Mouse (Mus musculus) hindbrain, postnatal 0 days (tissue): ENCODE data around the gene Gm9508. TPM values are rescaled to one million over a fixed set of nuclear protein-coding genes. Genes with fewer than 3 reads are reported as not detected.

Experiments used
- ATAC-seq: fragments of 200-750 bp; cut with Nextera tagmentation; 2 replicates; pipeline ENCODE4 v1.8.0; 2017; ENCODE audit warnings: mild to moderate bottlenecking, moderate TSS enrichment, moderate library complexity
- DNase-seq: peaks from one replicate; pipeline ENCODE4 v3.0.0-alpha.2; 2015; ENCODE audit warnings: low spot score
- H3K27ac ChIP-seq: fragments of 300-500 bp; sonication (generic); 2 replicates; pipeline ENCODE4 v1.5.1; 2014; ENCODE audit warnings: mild to moderate bottlenecking
- H3K27me3 ChIP-seq: fragments of 300-500 bp; sonication (generic); 2 replicates; pipeline ENCODE4 v1.6.1; 2014; ENCODE audit warnings: low read length, mixed read lengths; ENCODE audit not compliant: insufficient read depth
- H3K36me3 ChIP-seq: fragments of 300-500 bp; sonication (generic); 2 replicates; pipeline ENCODE4 v1.6.1; 2014; ENCODE audit warnings: low read length, mixed read lengths; ENCODE audit not compliant: insufficient read depth
- H3K4me1 ChIP-seq: fragments of 300-500 bp; sonication (generic); 2 replicates; pipeline ENCODE4 v1.6.1; 2014; ENCODE audit warnings: antibody characterized with exemption, low read length, mixed read lengths; ENCODE audit not compliant: insufficient read depth
- H3K4me2 ChIP-seq: fragments of 300-500 bp; sonication (generic); 2 replicates; pipeline ENCODE4 v1.6.1; 2014; ENCODE audit warnings: low read depth, mild to moderate bottlenecking, low read length, moderate library complexity, mixed read lengths
- H3K4me3 ChIP-seq: fragments of 300-500 bp; sonication (generic); 2 replicates; pipeline ENCODE4 v1.5.1; 2014; ENCODE audit warnings: low read length
- H3K9ac ChIP-seq: fragments of 300-500 bp; sonication (generic); replicated peaks from 2 replicates; pipeline ENCODE4 v1.6.1; 2014; ENCODE audit warnings: mild to moderate bottlenecking, low read length, moderate library complexity, mixed read lengths
- H3K9me3 ChIP-seq: fragments of 300-500 bp; sonication (generic); 2 replicates; pipeline ENCODE4 v1.6.1; 2016; ENCODE audit warnings: low read length, mixed read lengths
- CTCF ChIP-seq: IDR thresholded peaks from 2 replicates; pipeline ENCODE4 v1.5.1; 2016; ENCODE audit warnings: antibody characterized with exemption, control low read depth, low read depth
- WGBS: fragments of 180-500 bp; shearing (Covaris S2); extraction: QIAGEN DNeasy Blood & Tissue Kit; methylation state at CpG from one replicate; pipeline ENCODE4 v1.1.7; 2014; 5-methylcytosine and 5-hydroxymethylcytosine counted together
- polyA plus RNA-seq: library from polyadenylated mRNA; unstranded; fragments of >200 nt; fragmentation: Nextera tagmentation; extraction: Ambion mirVana; gene quantifications from 2 replicates; pipeline ENCODE4 v1.2.1, GENCODE M21; 2015
- total RNA-seq: library from RNA; depleted of rRNA; stranded (reverse); fragments of >200 nt; gene quantifications from 2 replicates; pipeline ENCODE4 v1.2.3, GENCODE M21; 2014

The Gm9508 gene
- total and polyA plus RNA-seq, 2 experiments from 2014 or later = not detected

DNA sequence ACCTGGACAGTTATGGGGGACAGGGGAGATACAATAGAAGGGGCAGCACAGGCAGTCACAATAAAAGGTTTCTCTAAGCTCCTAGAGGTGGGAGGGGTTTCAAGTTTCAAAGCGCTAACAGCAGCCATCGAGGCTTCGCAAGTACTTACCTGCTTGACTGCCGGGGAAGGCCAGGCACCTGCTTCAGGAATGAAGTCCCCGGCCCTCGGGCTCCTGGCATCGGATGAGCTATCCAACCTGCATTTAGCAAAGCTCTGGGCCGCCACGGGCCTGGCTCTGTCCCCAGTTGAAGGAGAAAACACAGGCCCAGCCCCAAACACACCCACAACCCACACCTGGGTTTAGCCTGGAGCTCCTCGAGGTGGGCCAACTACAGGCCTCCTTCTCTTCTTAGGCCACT is 10.0 kb downstream of the Gm9508 start:
- Histone ChIP-seq H3K36me3 (no peaks in the 10 kb centered on the region), H3K27ac (no peak overlapping the region), H3K27me3 (0 out of 2 replicates have a peak, but pooled peaks cover 3% of the 10 kb centered on the region), H3K9me3 (no peaks in the 10 kb centered on the region), H3K4me1 (no peaks in the 10 kb centered on the region), H3K9ac (no peak overlapping the region), H3K4me3 (no peak overlapping the region), H3K4me2 (no peak overlapping the region)
- ATAC-seq = no peak
- no peak for TF ChIP-seq CTCF
- no peak for DNase-seq
- WGBS = 33% methylated on average over 10 of the region's 10 CpGs

DNA sequence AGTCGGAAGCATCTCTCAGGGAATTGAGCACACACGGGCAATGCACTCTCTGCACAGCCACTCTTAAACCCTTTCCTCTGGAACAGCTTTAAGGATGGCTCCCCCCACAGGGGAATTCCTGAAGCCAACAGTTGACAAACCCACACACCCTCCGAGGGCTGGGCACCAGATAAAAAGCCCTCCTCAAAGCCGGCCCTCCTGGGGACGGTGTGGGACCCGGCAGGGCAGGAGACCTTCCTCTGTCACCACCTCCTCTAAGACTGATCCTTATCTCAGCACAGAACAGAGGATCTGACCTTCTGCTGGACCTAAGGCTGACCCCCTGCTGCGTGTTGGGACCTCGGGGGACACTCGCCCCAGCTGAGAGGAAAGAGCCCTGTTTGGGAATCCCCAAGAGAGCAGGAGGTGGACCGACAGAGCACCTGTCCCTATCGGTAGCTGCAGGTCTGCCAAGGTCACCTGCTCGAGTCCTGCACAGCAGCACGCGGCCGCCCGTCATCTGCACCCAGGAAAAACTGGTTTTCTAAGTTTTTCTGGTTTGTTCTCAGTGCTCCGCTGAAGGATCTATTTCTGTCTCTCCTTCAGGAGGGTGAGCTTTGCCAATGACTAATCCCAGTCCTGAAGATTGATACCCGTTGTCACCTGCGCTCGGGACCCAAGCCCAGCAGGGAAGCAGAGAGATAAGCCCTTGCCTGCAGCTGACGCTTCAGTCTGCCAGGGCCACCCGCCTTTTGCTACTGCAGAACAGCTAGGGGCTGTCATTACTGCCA is 11.0 kb downstream of the Gm9508 start, which contains the start of gene Tspear:
Gene Tspear, plus strand, starts transcription at position 675 of the 770 bp plus-strand sequence.
- H3K27me3 ChIP-seq = 0 out of 2 replicates have a peak, but pooled peaks cover 3% of the 10 kb centered on the region
- H3K4me3 ChIP-seq = no peak within 1 kb of the TSS
- H3K4me1 ChIP-seq = no peaks in the 10 kb centered on the region
- H3K27ac ChIP-seq = no peak within 1 kb of the TSS
- no peak for DNase-seq
- TF ChIP-seq CTCF = no peak
- 9% methylated on average over 22 of the region's 22 CpGs for WGBS
- ATAC-seq = no peak
- no peaks in the 10 kb centered on the region for H3K36me3 ChIP-seq
- H3K9ac ChIP-seq = no peak within 1 kb of the TSS
- no peak within 1 kb of the TSS for H3K4me2 ChIP-seq
- no peaks in the 10 kb centered on the region for H3K9me3 ChIP-seq

DNA sequence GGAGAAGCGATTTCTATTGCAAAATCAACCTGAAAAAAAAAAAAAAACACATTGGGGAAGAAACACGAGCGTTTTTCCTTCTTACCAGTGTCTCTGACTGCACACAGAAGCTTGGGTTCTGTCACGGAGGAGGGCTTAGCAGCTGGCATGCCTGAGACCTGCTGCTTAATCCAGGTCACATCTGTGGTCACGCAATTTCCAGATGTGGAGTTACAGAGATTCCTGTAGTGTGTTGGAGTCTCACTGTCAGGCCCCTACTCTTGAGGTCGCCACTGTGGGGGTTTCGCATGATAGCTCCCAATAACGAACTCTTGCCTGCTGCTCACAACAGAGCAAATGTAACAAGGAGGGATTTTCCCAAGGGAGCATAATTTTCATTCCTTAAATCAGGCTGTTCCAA is 12.9 kb downstream of the Gm9508 start:
- H3K27me3 ChIP-seq = 0 out of 2 replicates have a peak, but pooled peaks cover 3% of the 10 kb centered on the region

DNA sequence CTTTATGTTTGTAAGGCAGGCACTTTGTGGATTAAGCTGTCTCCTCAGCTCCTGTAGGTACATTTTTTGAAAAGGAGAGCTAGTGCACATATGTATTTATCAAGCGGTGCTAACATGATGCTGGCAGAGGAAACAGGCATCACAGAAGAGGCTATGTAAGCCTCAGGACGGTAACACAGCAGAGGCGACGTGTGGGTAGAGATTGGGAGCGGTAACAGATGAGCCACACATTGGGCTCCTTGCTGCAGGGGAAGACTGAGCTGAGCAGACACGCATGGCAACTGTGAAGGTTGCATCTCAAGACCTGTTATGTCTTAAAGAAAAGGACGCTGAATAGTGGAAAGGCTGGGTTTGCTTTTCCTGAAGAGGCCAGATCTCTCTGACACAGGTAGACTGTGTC is 14.0 kb downstream of the Gm9508 start:
- H3K27me3 ChIP-seq = peaks cover 10% of the 10 kb centered on the region
- H3K4me1 ChIP-seq = no peaks in the 10 kb centered on the region
- ATAC-seq = no peak
- DNase-seq = no peak
- H3K9me3 ChIP-seq = no peaks in the 10 kb centered on the region
- no peak overlapping the region for H3K4me3 ChIP-seq
- no peak overlapping the region for H3K4me2 ChIP-seq
- H3K9ac ChIP-seq = no peak overlapping the region
- no peak overlapping the region for H3K27ac ChIP-seq
- TF ChIP-seq CTCF = no peak
- H3K36me3 ChIP-seq = no peaks in the 10 kb centered on the region
- 75% methylated on average over 7 of the region's 7 CpGs for WGBS

More for the DNA sequence above, 12.9 kb downstream of the Gm9508 start:
- H3K4me3 ChIP-seq = no peak overlapping the region
- DNase-seq (no peak), ATAC-seq (no peak)
- H3K9me3 ChIP-seq = no peaks in the 10 kb centered on the region
- H3K4me2 ChIP-seq = no peak overlapping the region
- no peak overlapping the region for H3K9ac ChIP-seq
- no peak overlapping the region for H3K27ac ChIP-seq
- no peaks in the 10 kb centered on the region for H3K36me3 ChIP-seq
- H3K4me1 ChIP-seq = no peaks in the 10 kb centered on the region
- 40% methylated on average over 8 of the region's 8 CpGs for WGBS
- no peak for TF ChIP-seq CTCF

DNA sequence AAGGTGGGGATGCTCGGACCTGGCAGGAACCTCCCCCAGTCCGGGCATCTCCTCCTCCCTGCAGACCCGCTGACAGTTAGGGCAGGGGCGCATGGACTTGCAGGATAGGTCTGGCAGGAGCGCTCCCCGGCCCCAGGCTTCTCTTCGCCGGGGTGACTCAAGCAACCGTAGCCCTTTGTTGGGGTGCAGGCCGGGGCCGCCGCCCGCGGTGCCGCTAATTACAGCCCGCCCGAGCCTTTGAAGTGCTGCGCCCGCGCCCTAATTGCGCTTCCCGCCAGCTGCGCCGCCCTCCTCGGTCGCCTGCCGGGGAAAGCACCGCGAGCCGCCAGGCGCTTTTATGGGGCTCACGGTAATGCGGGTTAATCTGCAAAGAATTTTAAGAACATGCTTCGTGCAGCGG is 19.5 kb downstream of the Gm9508 start:
- DNase-seq (no peak), ATAC-seq (no peak)
- peak overlapping the region; percentile 69 for H3K4me2 ChIP-seq
- H3K36me3 ChIP-seq = no peaks in the 10 kb centered on the region
- H3K4me1 ChIP-seq = peaks cover 6% of the 10 kb centered on the region; the same call in 1 of the 2 replicates
- 0 out of 2 replicates have a peak overlapping the region, but pooled peaks have one; percentile 13 for H3K9ac ChIP-seq
- peak overlapping the region; percentile 35 for H3K4me3 ChIP-seq
- H3K27ac ChIP-seq = no peak overlapping the region
- H3K27me3 ChIP-seq = peaks cover 18% of the 10 kb centered on the region
- under 1% methylated on average over 35 of the region's 35 CpGs for WGBS
- TF ChIP-seq CTCF = no peak
- no peaks in the 10 kb centered on the region for H3K9me3 ChIP-seq

DNA sequence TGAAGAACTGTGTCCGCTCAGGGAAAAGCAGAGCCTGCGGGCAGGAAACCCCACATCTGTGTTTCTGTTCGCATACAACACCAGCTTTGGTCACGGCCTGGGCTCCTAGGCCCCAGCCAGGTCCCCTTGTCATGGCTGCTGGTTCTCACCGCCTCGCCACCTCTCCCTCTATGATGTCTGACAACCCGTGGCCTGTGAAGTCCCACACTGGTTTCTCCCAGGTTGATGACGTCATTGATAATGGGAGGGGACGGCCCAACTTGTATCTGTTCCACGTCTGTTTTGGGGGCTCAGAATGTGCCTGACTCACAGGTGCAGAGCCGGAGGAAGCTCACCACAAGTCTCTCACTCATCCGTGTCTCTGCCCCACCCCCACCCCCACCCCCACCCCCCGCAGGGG is 23.3 kb downstream of the Gm9508 start:
- peaks cover 18% of the 10 kb centered on the region for H3K27me3 ChIP-seq
- DNase-seq (no peak), ATAC-seq (no peak)
- peaks cover 6% of the 10 kb centered on the region; the same call in 1 of the 2 replicates for H3K4me1 ChIP-seq
- no peak for TF ChIP-seq CTCF
- H3K36me3 ChIP-seq = no peaks in the 10 kb centered on the region
- H3K4me2 ChIP-seq = no peak overlapping the region
- H3K4me3 ChIP-seq = no peak overlapping the region
- H3K9me3 ChIP-seq = no peaks in the 10 kb centered on the region
- no peak overlapping the region for H3K27ac ChIP-seq
- no peak overlapping the region for H3K9ac ChIP-seq
- WGBS = 65% methylated on average over 13 of the region's 13 CpGs

DNA sequence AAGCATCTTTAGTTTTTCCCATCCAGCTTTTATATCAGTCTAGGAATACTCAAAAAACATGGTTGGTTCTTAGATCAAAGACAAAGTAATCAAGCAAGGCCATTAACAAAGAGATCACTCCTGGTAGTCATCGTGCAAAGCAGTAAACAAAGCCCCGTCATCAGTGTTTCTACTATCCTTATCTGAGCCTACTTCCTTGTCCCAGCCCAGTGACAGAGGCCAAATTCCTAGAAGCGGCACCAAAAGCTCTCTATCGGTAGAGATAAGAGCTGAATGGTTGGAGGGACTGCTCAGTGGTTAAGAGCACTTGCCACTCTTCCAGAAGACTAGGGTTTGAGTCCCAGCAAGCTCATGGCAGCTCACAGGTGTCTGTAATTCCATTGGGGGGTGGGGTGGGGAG is 25.5 kb downstream of the Gm9508 start:
- Histone ChIP-seq H3K9me3 (no peaks in the 10 kb centered on the region), H3K27ac (no peak overlapping the region), H3K4me1 (no peaks in the 10 kb centered on the region), H3K27me3 (peaks cover 4% of the 10 kb centered on the region; the same call in 1 of the 2 replicates), H3K9ac (no peak overlapping the region), H3K36me3 (no peaks in the 10 kb centered on the region), H3K4me2 (no peak overlapping the region), H3K4me3 (no peak overlapping the region)
- WGBS = 81% methylated on average over 4 of the region's 4 CpGs
- ATAC-seq = no peak
- DNase-seq = no peak
- no peak for TF ChIP-seq CTCF
